Mouse (Mus musculus) MEL (cell line): ENCODE results near the gene 1700016C15Rik.

Experiments used
- CTCF ChIP-seq, 3 experiments: IDR thresholded peaks in 2 of 3; conservative IDR thresholded peaks in 1 of 3; 2 replicates each; pipeline ENCODE4 v1.5.1; 2011 to 2012; ENCODE audit warnings: low read length in 3 of 3, low read depth in 2 of 3, mild to moderate bottlenecking in 2 of 3, improper control_type of control experiment in 1 of 3, inconsistent platforms in 1 of 3, mixed read lengths in 1 of 3, moderate library complexity in 1 of 3; ENCODE audit not compliant: control insufficient read depth in 1 of 3, insufficient read depth in 1 of 3, poor library complexity in 1 of 3, severe bottlenecking in 1 of 3
- ELF1 ChIP-seq: IDR thresholded peaks from 2 replicates; pipeline ENCODE4 v1.6.1; 2014; ENCODE audit warnings: low read depth, mild to moderate bottlenecking, inconsistent platforms, low read length, improper control_type of control experiment, moderate library complexity
- MAX ChIP-seq: IDR thresholded peaks from 2 replicates; pipeline ENCODE4 v1.6.1; 2011; ENCODE audit warnings: low read length, improper control_type of control experiment

DNA sequence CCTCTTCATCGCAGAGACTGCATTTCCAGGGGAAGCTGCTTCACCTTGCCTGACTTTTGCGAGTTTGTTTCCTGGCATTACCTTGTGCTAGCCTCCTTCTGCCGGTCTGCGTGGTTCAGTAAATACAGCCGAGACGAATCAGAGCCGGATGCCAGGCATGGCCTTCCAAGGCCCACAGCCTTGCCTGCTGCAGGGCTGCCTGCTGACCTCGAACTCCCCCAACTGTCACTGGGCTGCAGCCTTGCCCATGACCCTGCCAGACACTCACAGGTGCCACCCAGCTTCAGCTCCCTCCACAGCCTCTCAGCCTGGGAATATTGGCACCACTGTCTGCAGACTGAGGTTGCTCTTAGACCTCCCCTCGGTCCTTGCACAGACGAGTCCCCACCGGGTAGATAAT is 37.1 kb upstream of the 1700016C15Rik start:
- no peak for TF ChIP-seq MAX
- TF ChIP-seq CTCF (IDR thresholded peaks at IDR 0.05 in 2 of 3, conservative IDR thresholded peaks at IDR 0.05 in 1 of 3; ENCODE audit: control insufficient read depth in 1 of 3, insufficient read depth in 1 of 3, low read depth in 2 of 3, low read length in 3 of 3, poor library complexity in 1 of 3, severe bottlenecking in 1 of 3) = no peak
- no peak for TF ChIP-seq ELF1
